Mouse (Mus musculus) lung, postnatal 0 days (tissue): ENCODE measurements around the gene Carmil1. TPM values are rescaled to one million over a fixed set of nuclear protein-coding genes. Genes with fewer than 3 reads are reported as not detected.

Source experiments
- ATAC-seq: fragments of 200-750 bp; cut with Nextera tagmentation; 2 replicates; pipeline ENCODE4 v1.8.0; 2017; ENCODE audit warnings: moderate library complexity
- DNase-seq: peaks from one replicate; pipeline ENCODE4 v3.0.0-alpha.2; 2016; ENCODE audit warnings: low spot score
- H3K27ac ChIP-seq: fragments of 300-500 bp; sonication (generic); 2 replicates; pipeline ENCODE4 v1.5.1; 2014; ENCODE audit warnings: antibody characterized with exemption, mild to moderate bottlenecking, low read length, mixed read lengths
- H3K27me3 ChIP-seq: fragments of 300-500 bp; sonication (generic); replicated peaks from 2 replicates; pipeline ENCODE4 v1.6.1; 2014; ENCODE audit warnings: low read length, mixed read lengths; ENCODE audit not compliant: insufficient read depth
- H3K36me3 ChIP-seq: fragments of 300-500 bp; sonication (generic); 2 replicates; pipeline ENCODE4 v1.6.1; 2014; ENCODE audit warnings: low read length, mixed read lengths; ENCODE audit not compliant: insufficient read depth
- H3K4me1 ChIP-seq: fragments of 300-500 bp; sonication (generic); 2 replicates; pipeline ENCODE4 v1.6.1; 2014; ENCODE audit warnings: antibody characterized with exemption, low read depth, low read length, mixed read lengths; ENCODE audit not compliant: insufficient read depth
- H3K4me2 ChIP-seq: fragments of 300-500 bp; sonication (generic); replicated peaks from 2 replicates; pipeline ENCODE4 v1.6.1; 2014; ENCODE audit warnings: low read depth, mild to moderate bottlenecking, low read length, moderate library complexity, mixed read lengths
- H3K4me3 ChIP-seq: fragments of 300-500 bp; sonication (generic); 2 replicates; pipeline ENCODE4 v1.5.1; 2014; ENCODE audit warnings: low read depth, low read length
- H3K9ac ChIP-seq: fragments of 300-500 bp; sonication (generic); replicated peaks from 2 replicates; pipeline ENCODE4 v1.6.1; 2014; ENCODE audit warnings: low read depth, mild to moderate bottlenecking
- H3K9me3 ChIP-seq: fragments of 300-500 bp; sonication (generic); 2 replicates; pipeline ENCODE4 v1.6.1; 2016; ENCODE audit warnings: low read length, mixed read lengths
- CTCF ChIP-seq: IDR thresholded peaks from 2 replicates; pipeline ENCODE4 v1.5.1; 2016; ENCODE audit warnings: antibody characterized with exemption, mild to moderate bottlenecking
- EP300 ChIP-seq: IDR thresholded peaks from 2 replicates; pipeline ENCODE4 v1.6.1; 2016; ENCODE audit warnings: antibody characterized with exemption, mild to moderate bottlenecking, control low read depth
- WGBS: fragments of 180-500 bp; shearing (Covaris S2); extraction: QIAGEN DNeasy Blood & Tissue Kit; methylation state at CpG from one replicate; pipeline ENCODE4 v1.1.7; 2014; 5-methylcytosine and 5-hydroxymethylcytosine counted together
- polyA plus RNA-seq: library from polyadenylated mRNA; unstranded; fragments of >200 nt; fragmentation: Nextera tagmentation; extraction: Ambion mirVana; gene quantifications from 2 replicates; pipeline ENCODE4 v1.2.1, GENCODE M21; 2015

Gene Carmil1
- polyA plus RNA-seq, 1 experiment from 2014 or later: 47.5 TPM

DNA sequence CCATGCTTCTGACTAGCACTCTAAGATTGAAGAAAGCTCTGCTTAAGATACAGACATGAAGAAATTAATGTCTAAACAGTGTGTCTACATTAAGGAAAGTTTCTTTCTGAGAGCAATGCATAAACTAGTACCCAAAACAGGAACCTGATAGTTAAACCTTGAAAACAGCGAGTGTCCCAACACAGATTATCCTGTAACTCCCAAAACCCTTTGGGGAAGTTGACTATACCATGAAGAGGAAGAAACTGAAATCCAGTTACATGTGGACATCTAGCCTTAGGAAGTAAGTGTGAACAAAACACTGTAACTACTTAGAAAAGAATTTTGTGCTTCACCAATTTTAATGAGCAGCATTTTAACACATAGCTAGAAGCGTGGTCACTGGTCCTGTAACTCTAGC is 177.4 kb downstream of the Carmil1 start:
- DNase-seq (peak; percentile 17), ATAC-seq (no peak)
- no peaks in the 10 kb centered on the region for H3K27me3 ChIP-seq
- H3K9ac ChIP-seq: no peak overlapping the region
- TF ChIP-seq EP300 (no peak), CTCF (no peak)
- no peaks in the 10 kb centered on the region for H3K4me1 ChIP-seq
- H3K4me2 ChIP-seq: no peak overlapping the region
- no peak overlapping the region for H3K27ac ChIP-seq
- 0 out of 2 replicates have a peak, but pooled peaks cover 3% of the 10 kb centered on the region for H3K36me3 ChIP-seq
- H3K4me3 ChIP-seq: no peak overlapping the region
- WGBS: 90% methylated on average over 2 of the region's 2 CpGs
- H3K9me3 ChIP-seq: no peaks in the 10 kb centered on the region

DNA sequence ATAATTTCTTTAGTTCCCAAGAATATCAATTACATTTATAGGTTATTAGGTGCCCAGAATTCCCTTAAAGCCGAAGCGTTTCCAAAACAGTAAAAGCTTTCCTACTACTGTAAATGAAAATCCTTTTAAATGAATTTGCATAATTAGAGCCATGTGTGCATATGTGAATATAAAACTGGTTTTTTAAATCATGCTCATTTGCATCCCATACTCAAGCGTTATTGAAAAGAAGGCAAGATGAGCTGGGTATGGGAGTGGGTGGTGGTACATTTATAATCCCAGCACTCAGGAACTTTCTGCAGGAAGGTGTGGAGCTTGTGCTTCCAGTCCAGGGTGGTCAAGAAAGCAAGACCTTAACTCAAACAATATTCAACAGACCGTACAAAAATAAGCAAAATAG is 178.3 kb downstream of the Carmil1 start:
- no peak for DNase-seq

DNA sequence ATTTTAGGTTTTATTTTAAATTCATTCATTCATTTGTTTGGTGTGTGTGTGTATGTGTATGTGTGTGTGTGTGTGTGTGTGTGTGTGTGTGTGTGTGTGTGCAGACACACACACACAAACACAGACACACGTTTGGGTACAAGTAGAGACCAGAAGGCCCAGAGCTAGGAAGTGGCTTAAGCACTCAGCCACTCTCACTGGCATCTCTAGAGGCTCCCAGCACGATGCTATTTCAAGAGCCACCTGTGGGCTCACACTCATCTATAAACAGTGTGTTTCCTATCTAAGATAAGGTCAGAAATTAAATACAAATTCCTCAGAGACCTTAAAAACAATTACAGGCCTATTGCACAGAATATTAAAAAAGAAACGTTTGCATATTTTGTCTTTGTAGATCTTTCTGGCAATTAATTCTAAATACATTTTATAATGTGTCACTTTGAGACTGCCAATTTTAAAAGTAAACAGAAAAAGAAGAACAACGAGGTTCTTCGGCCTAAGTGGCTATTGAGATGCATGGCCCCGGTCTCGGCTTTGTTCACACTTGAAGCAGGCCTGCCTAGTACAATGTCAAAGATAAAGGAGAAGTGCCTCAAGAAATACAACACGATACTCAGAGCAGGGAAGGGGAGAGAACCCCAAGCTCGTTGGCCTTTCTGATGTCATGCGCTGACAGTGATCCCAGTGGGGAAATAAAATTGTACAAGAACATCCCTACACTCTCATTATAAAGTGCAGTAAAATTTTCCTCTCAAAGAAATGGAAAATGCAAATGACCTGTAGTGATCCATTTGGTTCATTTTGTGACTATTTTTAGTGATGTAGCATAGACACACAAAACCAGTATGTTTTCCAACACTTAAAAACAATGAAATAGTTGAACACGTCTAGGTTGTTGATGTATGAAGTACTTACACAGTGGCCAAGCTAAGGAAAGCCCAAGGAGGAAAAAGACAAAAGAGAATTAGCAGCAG is 179.2 kb downstream of the Carmil1 start:
- Histone ChIP-seq H3K9me3 (no peaks in the 10 kb centered on the region), H3K9ac (no peak overlapping the region), H3K4me2 (no peak overlapping the region), H3K27me3 (no peaks in the 10 kb centered on the region), H3K27ac (peak overlapping the region; percentile 39; the same call in 1 of the 2 replicates), H3K4me1 (no peaks in the 10 kb centered on the region), H3K36me3 (0 out of 2 replicates have a peak, but pooled peaks cover 3% of the 10 kb centered on the region), H3K4me3 (no peak overlapping the region)
- TF ChIP-seq CTCF: no peak
- TF ChIP-seq EP300: peak; percentile 65; the same call in 1 of the 2 replicates
- 28% methylated on average over 11 of the region's 11 CpGs for WGBS
- DNase-seq (peak; percentile 73), ATAC-seq (peak; percentile 93)

More for the DNA sequence above, 178.3 kb downstream of the Carmil1 start:
- no peak for ATAC-seq
- Histone ChIP-seq H3K9me3 (no peaks in the 10 kb centered on the region), H3K9ac (no peak overlapping the region), H3K4me1 (no peaks in the 10 kb centered on the region), H3K4me3 (no peak overlapping the region), H3K27me3 (no peaks in the 10 kb centered on the region), H3K4me2 (no peak overlapping the region), H3K36me3 (0 out of 2 replicates have a peak, but pooled peaks cover 3% of the 10 kb centered on the region), H3K27ac (0 out of 2 replicates have a peak overlapping the region, but pooled peaks have one; percentile 39)
- TF ChIP-seq EP300 (no peak), CTCF (no peak)
- WGBS: 92% methylated on average over 4 of the region's 4 CpGs

DNA sequence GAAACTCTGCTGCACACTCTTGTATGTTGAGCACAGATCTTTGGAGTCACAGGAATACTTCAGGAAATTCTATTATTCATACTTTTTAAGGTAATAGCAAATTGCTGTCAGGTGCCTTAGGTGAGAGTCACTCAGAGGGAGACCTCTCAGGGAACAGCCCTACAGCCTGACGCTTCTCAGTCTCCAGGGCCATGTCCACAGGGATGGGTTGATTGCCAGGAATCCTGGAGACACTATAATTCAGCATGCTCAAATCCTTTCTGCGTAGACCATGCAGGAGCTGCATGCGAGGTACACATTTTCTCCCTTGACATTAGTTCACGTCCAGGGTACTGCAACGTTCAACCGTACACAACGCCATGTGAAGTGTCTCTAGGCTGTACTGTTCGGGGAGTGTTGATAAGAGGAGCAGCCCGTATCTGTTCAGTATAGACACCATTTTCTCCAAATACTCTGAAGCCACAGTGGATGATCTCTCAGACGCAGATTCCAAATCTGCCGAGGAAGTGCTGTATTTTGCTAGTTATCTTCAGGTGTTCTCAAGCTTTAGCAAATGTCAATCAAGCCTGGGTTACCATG is 180.0 kb downstream of the Carmil1 start:
- Histone ChIP-seq H3K27ac (no peak overlapping the region), H3K36me3 (no peaks in the 10 kb centered on the region), H3K4me1 (no peaks in the 10 kb centered on the region), H3K4me3 (no peak overlapping the region), H3K27me3 (no peaks in the 10 kb centered on the region), H3K9ac (no peak overlapping the region), H3K9me3 (no peaks in the 10 kb centered on the region), H3K4me2 (no peak overlapping the region)
- WGBS: 64% methylated on average over 11 of the region's 11 CpGs
- DNase-seq (peak; percentile 27), ATAC-seq (peak; percentile 20; the same call in 1 of the 2 replicates)
- TF ChIP-seq EP300 (no peak), CTCF (no peak)

DNA sequence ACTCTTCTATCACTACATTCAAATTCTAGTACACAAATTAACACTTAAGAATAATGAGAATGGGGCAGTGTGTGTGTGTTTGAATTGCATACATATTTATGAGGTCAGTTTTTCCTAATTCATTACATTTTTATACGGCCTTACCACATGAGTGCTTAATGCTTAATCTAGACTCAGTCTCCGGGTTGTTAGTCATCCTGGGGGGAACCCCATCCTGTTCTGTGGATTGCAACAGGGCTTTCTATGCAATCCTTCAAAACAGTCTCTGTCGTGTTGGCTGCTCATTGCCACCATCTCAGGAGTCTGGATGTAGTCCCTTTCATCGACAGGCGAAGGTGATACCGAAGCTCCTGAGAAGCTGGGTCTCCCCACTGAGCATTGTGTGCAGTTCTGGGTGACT is 184.0 kb downstream of the Carmil1 start:
- Histone ChIP-seq H3K27me3 (no peaks in the 10 kb centered on the region), H3K9ac (no peak overlapping the region), H3K27ac (no peak overlapping the region), H3K36me3 (0 out of 2 replicates have a peak, but pooled peaks cover 3% of the 10 kb centered on the region), H3K4me2 (no peak overlapping the region), H3K4me1 (no peaks in the 10 kb centered on the region), H3K9me3 (no peaks in the 10 kb centered on the region), H3K4me3 (no peak overlapping the region)
- TF ChIP-seq CTCF: no peak
- no peak for TF ChIP-seq EP300
- no peak for ATAC-seq
- no peak for DNase-seq
- 85% methylated on average over 6 of the region's 6 CpGs for WGBS

DNA sequence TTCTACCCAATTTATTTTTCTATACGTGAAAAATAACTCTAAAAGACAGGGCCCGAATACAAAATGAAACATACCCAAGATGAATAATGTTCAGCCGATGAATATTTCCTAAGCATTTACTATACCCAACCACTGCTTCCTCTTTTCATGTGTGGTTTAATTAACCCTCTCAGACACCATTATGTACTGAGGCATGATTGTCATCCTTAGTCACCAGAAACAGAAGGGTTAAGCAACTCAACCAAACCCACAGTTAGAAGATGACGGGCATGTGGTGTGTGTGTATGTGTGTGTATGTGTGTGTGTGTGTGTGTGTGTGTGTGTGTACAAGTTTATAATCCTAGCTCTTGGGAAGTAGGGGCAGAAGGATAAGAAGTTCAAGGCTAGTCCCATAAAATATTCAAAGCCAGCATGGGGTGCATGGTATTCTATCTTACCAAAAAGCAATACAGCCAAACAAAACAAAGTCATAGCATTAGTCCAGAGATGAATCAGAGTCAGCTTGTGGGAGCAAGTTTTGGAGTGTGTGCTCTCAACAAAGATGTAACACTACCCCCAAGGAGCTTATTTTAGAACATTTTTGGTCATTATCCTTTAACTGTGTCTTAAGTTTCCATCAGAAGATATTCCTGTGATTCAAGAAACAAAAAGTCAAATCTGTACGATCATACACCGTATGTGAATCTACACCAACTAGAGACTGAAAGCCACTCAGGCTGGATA is 185.6 kb downstream of the Carmil1 start:
- Histone ChIP-seq H3K27me3 (no peaks in the 10 kb centered on the region), H3K27ac (no peak overlapping the region), H3K9ac (no peak overlapping the region), H3K4me2 (no peak overlapping the region), H3K9me3 (no peaks in the 10 kb centered on the region), H3K4me3 (no peak overlapping the region), H3K4me1 (no peaks in the 10 kb centered on the region), H3K36me3 (0 out of 2 replicates have a peak, but pooled peaks cover 7% of the 10 kb centered on the region)
- DNase-seq: no peak
- TF ChIP-seq CTCF (no peak), EP300 (no peak)
- WGBS: 86% methylated on average over 6 of the region's 6 CpGs
- no peak for ATAC-seq
